In the genomic region with DNA sequence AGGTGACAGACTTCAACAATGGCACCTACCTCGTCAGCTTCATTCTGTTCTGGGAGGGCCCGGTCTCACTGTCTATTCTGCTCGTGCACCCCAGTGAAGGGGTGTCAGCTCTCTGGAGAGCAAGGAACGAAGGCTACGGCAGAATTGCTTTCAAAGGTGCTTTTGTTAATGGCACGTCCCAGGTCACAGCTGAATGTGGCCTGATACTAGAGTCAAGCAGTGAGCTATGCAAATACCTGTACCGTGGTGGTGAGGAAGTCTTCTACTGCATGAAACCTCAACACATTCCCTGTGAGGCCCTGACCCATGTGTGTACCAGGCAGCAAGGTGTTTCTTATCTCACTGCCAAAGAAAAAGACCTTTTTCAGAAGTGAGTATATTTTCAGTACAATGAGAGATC, we compare ENCODE assay signal across 15 mouse cellular contexts.
"Had no signal": no experiment of that assay in that cellular context is flagged by ENCODE, and none has a peak within 500 bp of the region (broad histone marks: within the 10 kb centered on the region; RNA-seq: fewer than 3 reads in every experiment).

No protein-coding gene starts in this region.

- H3K36me3 ChIP-seq: limb, embryonic 12.5 days; liver, embryonic 13.5 days; lung, embryonic 15.5 days; midbrain, embryonic 13.5 days had no signal

- H3K27me3 ChIP-seq: limb, embryonic 12.5 days; liver, embryonic 13.5 days; lung, embryonic 15.5 days; midbrain, embryonic 13.5 days had no signal

- DNase-seq: kidney, adult 8-10 months; kidney, postnatal 25 days; layer of hippocampus, adult 9-11 months; layer of hippocampus, postnatal 36 days; liver; liver, embryonic 13.5 days; liver, postnatal 0 days; lung, postnatal 14 days; right cerebral cortex, adult 18-20 months; right cerebral cortex, postnatal 25 days; thymus, postnatal 36 days had no signal

- ATAC-seq: intestine, postnatal 0 days; liver, postnatal 0 days; midbrain, embryonic 13.5 days had no signal
